Mouse (Mus musculus) ES-E14 (cell line): Measurements from ENCODE around the gene Ankrd22. TPM values are rescaled to one million over a fixed set of nuclear protein-coding genes. Genes with fewer than 3 reads are reported as not detected.

ENCODE experiments used
- DNase-seq: peaks from one replicate; pipeline ENCODE4 v3.0.0-alpha.2; 2013; ENCODE audit warnings: low read depth, low spot score
- H3K27ac ChIP-seq: 2 replicates; pipeline ENCODE4 v1.5.1; 2012; ENCODE audit warnings: low read depth, mild to moderate bottlenecking, low read length, moderate library complexity, mixed read lengths; ENCODE audit not compliant: poor library complexity, insufficient read depth, severe bottlenecking
- H3K36me3 ChIP-seq: 2 replicates; pipeline ENCODE4 v1.6.1; 2012; ENCODE audit warnings: mild to moderate bottlenecking, low read length, moderate library complexity, mixed read lengths; ENCODE audit not compliant: control insufficient read depth, poor library complexity, insufficient read depth, severe bottlenecking
- H3K4me1 ChIP-seq, 2 experiments: fragments of 150-350 bp in 1 of 2; sonication (generic) in 1 of 2; 2 replicates each; pipeline ENCODE4 v1.6.1; 2012; ENCODE audit warnings: low read length in 2 of 2, mild to moderate bottlenecking in 1 of 2, mixed read lengths in 1 of 2; ENCODE audit not compliant: control insufficient read depth in 2 of 2, insufficient read depth in 2 of 2, poor library complexity in 1 of 2
- H3K4me3 ChIP-seq, 2 experiments: fragments of 150-350 bp in 1 of 2; sonication (generic) in 1 of 2; 2 replicates each; pipeline ENCODE4 v1.5.1; 2012; ENCODE audit warnings: low read length in 2 of 2, low read depth in 1 of 2, mild to moderate bottlenecking in 1 of 2, mixed read lengths in 1 of 2; ENCODE audit not compliant: insufficient read depth in 1 of 2, poor library complexity in 1 of 2, severe bottlenecking in 1 of 2
- H3K9ac ChIP-seq: 2 replicates; pipeline ENCODE4 v1.6.1; 2012; ENCODE audit warnings: low read depth, mild to moderate bottlenecking, low read length, mixed read lengths; ENCODE audit not compliant: poor library complexity, insufficient read depth, severe bottlenecking
- H3K9me3 ChIP-seq: fragments of 150-350 bp; sonication (generic); 2 replicates; pipeline ENCODE4 v1.6.1; 2012; ENCODE audit warnings: low read depth, mild to moderate bottlenecking, low read length; ENCODE audit not compliant: control insufficient read depth, insufficient read depth
- CHD2 ChIP-seq: IDR thresholded peaks from 2 replicates; pipeline ENCODE4 v1.6.1; 2014; ENCODE audit warnings: mild to moderate bottlenecking, low read depth, low read length, inconsistent platforms
- HCFC1 ChIP-seq: IDR thresholded peaks from 2 replicates; pipeline ENCODE4 v1.6.1; 2012; ENCODE audit warnings: low read length, inconsistent platforms, borderline replicate concordance; ENCODE audit not compliant: insufficient read depth
- MAFK ChIP-seq: IDR thresholded peaks from 2 replicates; pipeline ENCODE4 v1.6.1; 2014; ENCODE audit warnings: mild to moderate bottlenecking, low read depth, low read length, inconsistent platforms; ENCODE audit not compliant: insufficient read depth
- ZC3H11A ChIP-seq: IDR thresholded peaks from 2 replicates; pipeline ENCODE4 v1.6.1; 2012; ENCODE audit warnings: low read depth, mild to moderate bottlenecking, inconsistent platforms, low read length, borderline replicate concordance
- ZNF384 ChIP-seq: IDR thresholded peaks from 2 replicates; pipeline ENCODE4 v1.6.1; 2012; ENCODE audit warnings: low read depth, low read length, inconsistent platforms
- in situ Hi-C, 2 experiments: fragments of 600-800 bp; cut with MboI; formaldehyde crosslinking; loops; one replicate each; pipeline ENCODE4 v1.15.1; 2025; ENCODE audit warnings: low sequenced_read_pairs in 2 of 2, inconsistent platforms in 1 of 2; ENCODE audit not compliant: unreplicated experiment in 2 of 2
- total RNA-seq: library from RNA; depleted of rRNA; stranded (reverse); fragments of 300-350 nt; gene quantifications from 2 replicates; pipeline ENCODE4 v1.2.3, GENCODE M21; 2012

The Ankrd22 gene
- total RNA-seq, 1 experiment: 1.2 TPM

DNA sequence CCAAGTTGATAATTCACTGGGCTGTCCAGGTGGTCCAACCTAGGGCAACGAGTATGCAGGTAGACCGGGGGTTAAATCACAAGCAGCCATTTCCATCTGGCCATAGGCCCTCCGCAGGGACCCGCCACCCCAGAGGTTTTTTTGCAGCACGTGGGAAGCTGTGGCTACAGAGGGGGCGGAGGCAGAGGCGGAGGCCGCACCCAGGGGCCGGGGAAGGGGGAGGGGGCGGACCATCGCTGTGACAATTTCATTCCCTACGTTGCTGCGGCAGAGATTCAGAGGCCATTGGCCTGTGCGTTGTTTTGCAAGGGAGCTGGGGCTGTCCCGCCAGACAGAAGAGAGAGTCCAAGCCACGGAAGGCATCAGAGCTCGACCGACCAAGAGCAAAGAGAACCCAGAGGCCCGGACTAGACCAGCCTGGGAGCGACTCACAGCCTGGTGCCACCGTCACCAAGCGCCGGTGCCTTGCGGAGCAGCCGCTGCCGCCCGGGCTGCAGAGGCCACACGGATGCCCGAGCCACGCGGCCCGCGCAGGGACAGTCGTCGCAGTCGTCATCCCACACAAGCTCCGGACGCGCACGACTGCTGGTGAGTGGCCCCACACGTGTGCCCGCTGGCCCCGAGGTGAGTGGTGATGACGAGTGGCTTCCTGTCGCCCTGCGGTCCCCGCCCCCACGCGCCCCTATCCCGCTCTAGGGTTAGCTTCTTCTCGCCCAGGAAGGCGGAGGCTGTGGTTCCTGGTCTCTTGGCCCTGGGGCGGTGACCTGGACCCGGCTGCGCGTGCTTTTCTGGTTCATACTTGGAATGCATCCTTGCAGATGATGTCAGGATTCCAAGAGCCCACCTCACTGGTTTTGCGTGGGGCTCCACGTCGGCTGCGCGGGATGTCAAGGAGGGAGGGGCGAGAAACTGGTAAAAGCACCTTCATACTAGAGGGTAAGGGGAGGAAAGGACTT lies 26.4 kb upstream of the Ankrd22 start, which contains the start of gene Stambpl1:
Gene Stambpl1 (plus strand): TSS at position 222 of the 956 bp plus-strand sequence.
- Histone ChIP-seq H3K9me3 (no peaks in the 10 kb centered on the region), H3K4me1 (peaks cover 6 to 8% of the 10 kb centered on the region in 2 experiments), H3K36me3 (no peaks in the 10 kb centered on the region), H3K4me3 (peak within 1 kb of the TSS; percentile 68 to 91), H3K27ac (no peak within 1 kb of the TSS), H3K9ac (peak within 1 kb of the TSS; percentile 78)
- in situ Hi-C loops: no loop called here
- DNase-seq: no peak
- TF ChIP-seq MAFK (no peak), HCFC1 (no peak), ZNF384 (no peak), CHD2 (no peak), ZC3H11A (no peak)

- no peak overlapping the region for H3K27ac ChIP-seq
- in situ Hi-C loops: no loop called here
- H3K4me1 ChIP-seq: peaks cover 6 to 8% of the 10 kb centered on the region in 2 experiments
- H3K9ac ChIP-seq: no peak overlapping the region
- no peaks in the 10 kb centered on the region for H3K9me3 ChIP-seq
- no peak for DNase-seq
- H3K36me3 ChIP-seq: no peaks in the 10 kb centered on the region
- H3K4me3 ChIP-seq: peak overlapping the region; percentile 68 to 91
- TF ChIP-seq ZNF384: no peak
- no peak for TF ChIP-seq CHD2
Measured at GRCm38 (mm10) chr19:34191645-34192007, 25.8 kb upstream of the Ankrd22 start.

- in situ Hi-C loops: no loop called here
- Histone ChIP-seq H3K4me3 (no peak overlapping the region), H3K4me1 (no peaks in the 10 kb centered on the region; a peak in 1 of 4 replicates), H3K9me3 (no peaks in the 10 kb centered on the region), H3K9ac (no peak overlapping the region), H3K36me3 (no peaks in the 10 kb centered on the region), H3K27ac (no peak overlapping the region)
- TF ChIP-seq MAFK: no peak
- TF ChIP-seq HCFC1: no peak
- TF ChIP-seq CHD2: no peak
- no peak for TF ChIP-seq ZC3H11A
- TF ChIP-seq ZNF384: no peak
- no peak for DNase-seq
Measured at GRCm38 (mm10) chr19:34186845-34187244, 21.0 kb upstream of the Ankrd22 start.

- in situ Hi-C loops: no loop called here
- no peak for TF ChIP-seq ZNF384
- TF ChIP-seq MAFK: no peak
- no peak for TF ChIP-seq HCFC1
- no peak for TF ChIP-seq CHD2
- TF ChIP-seq ZC3H11A: no peak
- DNase-seq: no peak
Measured at GRCm38 (mm10) chr19:34182490-34182889, 16.6 kb upstream of the Ankrd22 start.

DNA sequence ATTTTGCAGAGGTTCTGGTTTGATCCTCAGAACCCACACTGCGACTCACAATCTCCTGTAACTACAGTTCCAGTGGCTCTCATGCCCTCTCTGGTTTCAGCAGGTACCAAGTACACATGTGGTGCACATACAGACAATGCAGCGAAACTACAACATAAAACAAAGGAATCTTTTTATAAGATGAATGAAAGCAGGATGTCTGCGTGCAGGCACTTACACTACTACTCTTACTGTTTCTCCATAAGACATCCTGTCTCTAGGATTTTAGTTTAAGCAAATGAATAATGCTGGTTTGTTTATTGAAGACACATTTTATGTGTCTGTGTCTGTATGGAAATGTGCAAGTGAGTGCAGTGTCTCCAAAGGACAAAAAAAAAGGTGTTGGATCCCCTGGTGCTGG lies 15.4 kb upstream of the Ankrd22 start:
- Histone ChIP-seq H3K9ac (no peak overlapping the region), H3K27ac (no peak overlapping the region), H3K36me3 (no peaks in the 10 kb centered on the region), H3K4me1 (no peaks in the 10 kb centered on the region), H3K4me3 (no peak overlapping the region), H3K9me3 (no peaks in the 10 kb centered on the region)
- in situ Hi-C loops: no loop called here
- TF ChIP-seq CHD2: no peak
- no peak for TF ChIP-seq HCFC1
- no peak for TF ChIP-seq ZNF384
- no peak for TF ChIP-seq MAFK
- no peak for TF ChIP-seq ZC3H11A
- DNase-seq: no peak

More at GRCm38 (mm10) chr19:34182490-34182889, 16.6 kb upstream of the Ankrd22 start:
- no peak overlapping the region for H3K4me3 ChIP-seq
- no peak overlapping the region for H3K9ac ChIP-seq
- no peak overlapping the region for H3K27ac ChIP-seq
- no peaks in the 10 kb centered on the region for H3K36me3 ChIP-seq
- no peaks in the 10 kb centered on the region for H3K4me1 ChIP-seq
- H3K9me3 ChIP-seq: no peaks in the 10 kb centered on the region
